8 mouse cellular contexts compared by ENCODE assay signal in genomic region chr5:115534856-115535255, GRCm38 (mm10). TPM values are rescaled to one million over a fixed set of nuclear protein-coding genes. Genes with fewer than 3 reads are reported as not detected.
A peak's percentile ranks its signal among the peaks of the same experiment; 100 is the strongest.
DNase-seq lines count a peak whose midpoint lies in the region; ATAC-seq and TF ChIP-seq lines count a peak whose summit lies in the region.

No protein-coding gene starts in this region.

- no peaks in the 10 kb centered on the region for H3K27me3 ChIP-seq in heart, embryonic 11.5 days (ENCODE audit: control insufficient read depth, insufficient read depth, low read length)
- H3K27me3 ChIP-seq in kidney, postnatal 0 days (ENCODE audit: insufficient read depth, low read length) = no peaks in the 10 kb centered on the region
- H3K27me3 ChIP-seq in megakaryocyte, embryonic 14.5 days (replicated peaks) = no peaks in the 10 kb centered on the region
- H3K27me3 ChIP-seq in hindbrain, embryonic 12.5 days = no peaks in the 10 kb centered on the region

- no peaks in the 10 kb centered on the region for H3K9me3 ChIP-seq in heart, embryonic 11.5 days (replicated peaks; ENCODE audit: control insufficient read depth, low read length)
- H3K9me3 ChIP-seq in kidney, postnatal 0 days (replicated peaks; ENCODE audit: low read length) = no peaks in the 10 kb centered on the region
- no peaks in the 10 kb centered on the region for H3K9me3 ChIP-seq in megakaryocyte, embryonic 14.5 days
- H3K9me3 ChIP-seq in hindbrain, embryonic 12.5 days (replicated peaks) = no peaks in the 10 kb centered on the region

- H3K4me2 ChIP-seq in heart, embryonic 11.5 days = peak overlapping the region; percentile 50
- peak overlapping the region; percentile 10; the same call in 1 of the 2 replicates for H3K4me2 ChIP-seq in kidney, postnatal 0 days (ENCODE audit: low read length)
- H3K4me2 ChIP-seq in hindbrain, embryonic 12.5 days (replicated peaks) = no peak overlapping the region

- no peak overlapping the region for H3K4me3 ChIP-seq in heart, embryonic 11.5 days (ENCODE audit: low read depth, low read length)
- H3K4me3 ChIP-seq in bone marrow macrophage, adult 2 months (ENCODE audit: insufficient read depth, low read length) = peak overlapping the region; percentile 14; the same call in 1 of the 2 replicates
- H3K4me3 ChIP-seq in kidney, postnatal 0 days (replicated peaks; ENCODE audit: low read depth, low read length) = no peak overlapping the region
- H3K4me3 ChIP-seq in megakaryocyte, embryonic 14.5 days (replicated peaks) = peak overlapping the region; percentile 75
- H3K4me3 ChIP-seq in hindbrain, embryonic 12.5 days = no peak overlapping the region

- H3K4me1 ChIP-seq in heart, embryonic 11.5 days (ENCODE audit: control insufficient read depth, insufficient read depth, low read length) = peaks cover 70% of the 10 kb centered on the region
- peaks cover 78% of the 10 kb centered on the region for H3K4me1 ChIP-seq in bone marrow macrophage, adult 2 months (ENCODE audit: control insufficient read depth, insufficient read depth, low read length)
- peaks cover 69% of the 10 kb centered on the region for H3K4me1 ChIP-seq in kidney, postnatal 0 days (replicated peaks; ENCODE audit: insufficient read depth, low read length)
- H3K4me1 ChIP-seq in megakaryocyte, embryonic 14.5 days = peaks cover 88% of the 10 kb centered on the region
- H3K4me1 ChIP-seq in hindbrain, embryonic 12.5 days = peaks cover 60% of the 10 kb centered on the region

- no peak for TF ChIP-seq CTCF in bone marrow macrophage, adult 2 months (IDR thresholded peaks at IDR 0.05; ENCODE audit: low read depth, low read length)
- TF ChIP-seq CTCF in kidney, postnatal 0 days (IDR thresholded peaks at IDR 0.05; ENCODE audit: low read depth) = no peak

- peak overlapping the region; percentile 54 for H3K9ac ChIP-seq in heart, embryonic 11.5 days (ENCODE audit: low read depth, low read length)
- H3K9ac ChIP-seq in kidney, postnatal 0 days (ENCODE audit: low read depth, low read length) = peak overlapping the region; percentile 1; the same call in 1 of the 2 replicates
- no peak overlapping the region for H3K9ac ChIP-seq in hindbrain, embryonic 12.5 days

- 29% methylated on average over 8 of the region's 8 CpGs for WGBS in heart, embryonic 11.5 days (ENCODE audit: insufficient replicate concordance)
- 21% methylated on average over 8 of the region's 8 CpGs for WGBS in kidney, postnatal 0 days
- 61% methylated on average over 8 of the region's 8 CpGs for WGBS in hindbrain, embryonic 12.5 days

- no peak for DNase-seq in heart, postnatal 4 days
- peak; percentile 46 for DNase-seq in kidney, postnatal 0 days (ENCODE audit: low spot score)
- no peak for DNase-seq in layer of hippocampus, adult 9-10 months (ENCODE audit: low spot score)
- no peak for DNase-seq in urinary bladder, adult 2 months (ENCODE audit: low spot score)

- TF ChIP-seq POLR2A in bone marrow macrophage, adult 2 months (IDR thresholded peaks at IDR 0.05; ENCODE audit: borderline replicate concordance, low read depth, low read length) = no peak

- ATAC-seq in heart, embryonic 11.5 days (replicated peaks; ENCODE audit: insufficient number of reproducible peaks, low FRiP score, low TSS enrichment) = no peak
- ATAC-seq in kidney, postnatal 0 days (replicated peaks; ENCODE audit: low FRiP score, low read depth) = no peak
- no peak for ATAC-seq in hindbrain, embryonic 12.5 days (ENCODE audit: low FRiP score)

- H3K27ac ChIP-seq in heart, embryonic 11.5 days (ENCODE audit: low read depth, low read length) = peak overlapping the region; percentile 25; the same call in 1 of the 2 replicates
- H3K27ac ChIP-seq in bone marrow macrophage, adult 2 months (ENCODE audit: insufficient read depth, low read depth, low read length) = peak overlapping the region; percentile 85
- H3K27ac ChIP-seq in kidney, postnatal 0 days = peak overlapping the region; percentile 60
- H3K27ac ChIP-seq in hindbrain, embryonic 12.5 days = no peak overlapping the region

- H3K36me3 ChIP-seq in heart, embryonic 11.5 days (ENCODE audit: control insufficient read depth, insufficient read depth, low read length) = no peaks in the 10 kb centered on the region
- no peaks in the 10 kb centered on the region for H3K36me3 ChIP-seq in kidney, postnatal 0 days (ENCODE audit: insufficient read depth, low read length)
- H3K36me3 ChIP-seq in megakaryocyte, embryonic 14.5 days (replicated peaks; ENCODE audit: low read length) = peaks cover 10% of the 10 kb centered on the region
- no peaks in the 10 kb centered on the region for H3K36me3 ChIP-seq in hindbrain, embryonic 12.5 days

RNA-seq across cellular contexts. Expression of gene Rplp0, which starts 24.4 kb away (rescaled TPM):
- 1,182 and 1,275 TPM in 2 replicates for polyA plus RNA-seq in heart, embryonic 11.5 days (2014; fragmentation: Nextera tagmentation; extraction: Ambion mirVana)
- 100 to 1,000 TPM; 852 to 919 TPM for total RNA-seq in heart, postnatal 4 days (2021)
- 1,563 and 1,614 TPM in 2 replicates for polyA plus RNA-seq in bone marrow macrophage, adult 2 months (2012; ENCODE audit: insufficient read depth, insufficient read length, missing spikeins)
- 1,459 and 1,525 TPM in 2 replicates for polyA plus RNA-seq in kidney, postnatal 0 days (2015; fragmentation: Nextera tagmentation; extraction: Ambion mirVana)
- 975 and 2,538 TPM in 2 replicates for polyA plus RNA-seq in megakaryocyte, embryonic 14.5 days (2012; ENCODE audit: insufficient read depth, low replicate concordance)
- 819 and 900 TPM in 2 replicates for polyA plus RNA-seq in hindbrain, embryonic 12.5 days (2016; fragmentation: Nextera tagmentation; extraction: Ambion mirVana)
- polyA plus RNA-seq in urinary bladder, adult 2 months (2012; rRNA removed) = 2,459 and 2,490 TPM in 2 replicates

RNA-seq across cellular contexts. Expression of gene Pxn, which starts 28.4 kb away (rescaled TPM):
- polyA plus RNA-seq in heart, embryonic 11.5 days (2014; fragmentation: Nextera tagmentation; extraction: Ambion mirVana) = 11.7 and 14.4 TPM in 2 replicates
- total RNA-seq in heart, postnatal 4 days (2021) = 10 to 100 TPM; 62.9 to 66.0 TPM
- 109 and 121 TPM in 2 replicates for polyA plus RNA-seq in bone marrow macrophage, adult 2 months (2012; ENCODE audit: insufficient read depth, insufficient read length, missing spikeins)
- polyA plus RNA-seq in kidney, postnatal 0 days (2015; fragmentation: Nextera tagmentation; extraction: Ambion mirVana) = 48.3 and 53.1 TPM in 2 replicates
- polyA plus RNA-seq in megakaryocyte, embryonic 14.5 days (2012; ENCODE audit: insufficient read depth, low replicate concordance) = 63.1 and 67.7 TPM in 2 replicates
- 34.0 and 39.2 TPM in 2 replicates for polyA plus RNA-seq in hindbrain, embryonic 12.5 days (2016; fragmentation: Nextera tagmentation; extraction: Ambion mirVana)
- polyA plus RNA-seq in urinary bladder, adult 2 months (2012; rRNA removed) = 68.7 and 73.4 TPM in 2 replicates

RNA-seq across cellular contexts. Expression of gene Gcn1l1, which starts 30.2 kb away (rescaled TPM):
- polyA plus RNA-seq in heart, embryonic 11.5 days (2014; fragmentation: Nextera tagmentation; extraction: Ambion mirVana) = 29.7 and 33.5 TPM in 2 replicates
- 10 to 100 TPM; 52.7 to 56.7 TPM for total RNA-seq in heart, postnatal 4 days (2021)
- 20.3 and 21.0 TPM in 2 replicates for polyA plus RNA-seq in bone marrow macrophage, adult 2 months (2012; ENCODE audit: insufficient read depth, insufficient read length, missing spikeins)
- 20.7 and 24.5 TPM in 2 replicates for polyA plus RNA-seq in kidney, postnatal 0 days (2015; fragmentation: Nextera tagmentation; extraction: Ambion mirVana)
- 25.1 and 30.4 TPM in 2 replicates for polyA plus RNA-seq in megakaryocyte, embryonic 14.5 days (2012; ENCODE audit: insufficient read depth, low replicate concordance)
- 57.6 and 62.5 TPM in 2 replicates for polyA plus RNA-seq in hindbrain, embryonic 12.5 days (2016; fragmentation: Nextera tagmentation; extraction: Ambion mirVana)
- 17.8 and 26.4 TPM in 2 replicates for polyA plus RNA-seq in urinary bladder, adult 2 months (2012; rRNA removed)

RNA-seq across cellular contexts. Expression of gene Sirt4, which starts 50.3 kb away (rescaled TPM):
- 15.8 and 19.2 TPM in 2 replicates for polyA plus RNA-seq in heart, embryonic 11.5 days (2014; fragmentation: Nextera tagmentation; extraction: Ambion mirVana)
- total RNA-seq in heart, postnatal 4 days (2021) = 10 to 100 TPM; 10.5 to 12.7 TPM
- polyA plus RNA-seq in bone marrow macrophage, adult 2 months (2012; ENCODE audit: insufficient read depth, insufficient read length, missing spikeins) = 15.6 and 17.8 TPM in 2 replicates
- 19.6 and 20.2 TPM in 2 replicates for polyA plus RNA-seq in kidney, postnatal 0 days (2015; fragmentation: Nextera tagmentation; extraction: Ambion mirVana)
- polyA plus RNA-seq in megakaryocyte, embryonic 14.5 days (2012; ENCODE audit: insufficient read depth, low replicate concordance) = 3.1 TPM in 1 of 2 replicates, not detected in the other
- 23.1 and 24.7 TPM in 2 replicates for polyA plus RNA-seq in hindbrain, embryonic 12.5 days (2016; fragmentation: Nextera tagmentation; extraction: Ambion mirVana)
- polyA plus RNA-seq in urinary bladder, adult 2 months (2012; rRNA removed) = 56.1 and 75.8 TPM in 2 replicates

Comparison
In these comparisons a context has a peak if more than half of its experiments do, and no peak if none do; other contexts are left out.
1. H3K4me3 ChIP-seq: peak in bone marrow macrophage, adult 2 months (single experiment) and megakaryocyte, embryonic 14.5 days (single experiment); none in heart, embryonic 11.5 days (single experiment), kidney, postnatal 0 days (single experiment) and hindbrain, embryonic 12.5 days (single experiment).